Mouse (Mus musculus) stomach, embryonic 15.5 days (tissue): ENCODE measurements around the gene Sgcd. TPM values are rescaled to one million over a fixed set of nuclear protein-coding genes. Genes with fewer than 3 reads are reported as not detected.

Experiments
- ATAC-seq: fragments of 200-750 bp; cut with Nextera tagmentation; 2 replicates; pipeline ENCODE4 v1.8.0; 2017; ENCODE audit warnings: low read depth, moderate number of reproducible peaks, moderate TSS enrichment; ENCODE audit not compliant: insufficient read depth, low FRiP score
- H3K27ac ChIP-seq: fragments of 300-500 bp; sonication (generic); 2 replicates; pipeline ENCODE4 v1.5.1; 2015; ENCODE audit warnings: mild to moderate bottlenecking, inconsistent platforms
- H3K27me3 ChIP-seq: fragments of 300-500 bp; sonication (generic); replicated peaks from 2 replicates; pipeline ENCODE4 v1.6.1; 2015; ENCODE audit warnings: inconsistent platforms
- H3K36me3 ChIP-seq: fragments of 300-500 bp; sonication (generic); 2 replicates; pipeline ENCODE4 v1.6.1; 2015; ENCODE audit warnings: inconsistent platforms
- H3K4me1 ChIP-seq: fragments of 300-500 bp; sonication (generic); 2 replicates; pipeline ENCODE4 v1.6.1; 2015; ENCODE audit warnings: inconsistent platforms
- H3K4me2 ChIP-seq: fragments of 300-500 bp; sonication (generic); 2 replicates; pipeline ENCODE4 v1.6.1; 2015; ENCODE audit warnings: mild to moderate bottlenecking, inconsistent platforms
- H3K4me3 ChIP-seq: fragments of 300-500 bp; sonication (generic); replicated peaks from 2 replicates; pipeline ENCODE4 v1.5.1; 2015; ENCODE audit warnings: inconsistent platforms
- H3K9ac ChIP-seq: fragments of 300-500 bp; sonication (generic); 2 replicates; pipeline ENCODE4 v1.6.1; 2015; ENCODE audit warnings: inconsistent platforms
- H3K9me3 ChIP-seq: fragments of 300-500 bp; sonication (generic); 2 replicates; pipeline ENCODE4 v1.6.1; 2016; ENCODE audit warnings: inconsistent platforms
- WGBS: fragments of 180-500 bp; shearing (Covaris S2); methylation state at CpG from one replicate; pipeline ENCODE4 v1.1.7; 2015; 5-methylcytosine and 5-hydroxymethylcytosine counted together
- polyA plus RNA-seq: library from polyadenylated mRNA; unstranded; fragments of >200 nt; fragmentation: Nextera tagmentation; extraction: Ambion mirVana; gene quantifications from 2 replicates; pipeline ENCODE4 v1.2.1, GENCODE M21; 2015

Sgcd gene
- polyA plus RNA-seq, 1 experiment from 2014 or later = 4.3 TPM

DNA sequence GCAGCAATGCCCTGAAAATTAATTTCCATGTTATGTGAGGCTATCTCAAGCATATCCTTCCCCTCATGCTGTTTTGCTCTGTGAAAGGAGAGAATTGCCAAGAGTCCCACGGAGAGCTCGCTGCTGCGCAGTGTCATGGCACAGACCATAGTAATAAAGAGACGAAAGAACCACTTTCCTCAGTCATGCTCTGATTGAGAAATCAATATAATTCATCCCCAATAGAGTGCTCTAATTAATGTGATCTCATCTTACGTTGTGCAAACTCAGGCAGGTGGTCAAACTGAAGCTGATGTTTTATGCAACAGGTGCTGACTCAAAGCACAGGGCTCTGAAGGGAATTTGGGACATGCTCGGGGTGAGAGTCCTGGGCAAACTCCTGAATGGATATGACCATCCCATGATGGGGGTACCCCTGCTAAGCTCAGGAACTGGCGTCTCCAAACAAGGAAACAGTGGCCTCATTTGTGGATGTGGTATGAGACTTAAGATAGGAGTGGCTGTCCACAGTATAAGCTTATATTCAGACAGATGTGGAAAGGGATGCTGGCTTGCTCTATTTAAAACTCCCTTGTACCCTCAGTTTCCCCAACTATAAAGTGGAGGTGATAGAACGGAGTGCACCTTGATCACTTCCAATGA lies 740.9 kb downstream of the Sgcd start:
- Histone ChIP-seq H3K27me3 (no peaks in the 10 kb centered on the region), H3K4me3 (no peak overlapping the region), H3K4me1 (no peaks in the 10 kb centered on the region), H3K36me3 (no peaks in the 10 kb centered on the region), H3K9me3 (no peaks in the 10 kb centered on the region), H3K9ac (no peak overlapping the region), H3K4me2 (no peak overlapping the region), H3K27ac (no peak overlapping the region)
- WGBS = 86% methylated on average over 8 of the region's 8 CpGs
- ATAC-seq = no peak

DNA sequence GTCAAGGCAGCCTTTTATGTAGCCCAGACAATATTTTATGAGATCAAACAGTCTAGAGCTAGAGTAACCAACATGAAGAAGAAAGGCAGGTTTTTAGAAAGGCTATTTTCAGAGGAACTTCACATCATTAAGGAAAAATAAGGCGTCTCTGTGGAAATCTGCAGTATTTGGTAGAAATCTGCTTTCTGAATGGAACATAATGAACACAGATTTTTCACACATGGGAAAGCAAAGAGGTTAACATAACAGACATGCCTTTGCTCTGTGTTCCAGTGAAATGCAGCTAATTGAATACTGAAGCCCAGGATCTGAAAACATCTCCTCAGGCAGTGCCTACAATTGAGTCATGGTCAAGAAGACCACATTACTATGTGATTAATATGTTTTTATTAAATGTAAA lies 746.4 kb downstream of the Sgcd start:
- H3K4me2 ChIP-seq = no peak overlapping the region
- H3K9ac ChIP-seq = no peak overlapping the region
- 84% methylated on average over 1 of the region's 1 CpGs for WGBS
- H3K27ac ChIP-seq = no peak overlapping the region
- ATAC-seq = no peak
- H3K9me3 ChIP-seq = no peaks in the 10 kb centered on the region
- H3K36me3 ChIP-seq = no peaks in the 10 kb centered on the region
- H3K4me3 ChIP-seq = no peak overlapping the region
- H3K4me1 ChIP-seq = no peaks in the 10 kb centered on the region
- H3K27me3 ChIP-seq = no peaks in the 10 kb centered on the region

DNA sequence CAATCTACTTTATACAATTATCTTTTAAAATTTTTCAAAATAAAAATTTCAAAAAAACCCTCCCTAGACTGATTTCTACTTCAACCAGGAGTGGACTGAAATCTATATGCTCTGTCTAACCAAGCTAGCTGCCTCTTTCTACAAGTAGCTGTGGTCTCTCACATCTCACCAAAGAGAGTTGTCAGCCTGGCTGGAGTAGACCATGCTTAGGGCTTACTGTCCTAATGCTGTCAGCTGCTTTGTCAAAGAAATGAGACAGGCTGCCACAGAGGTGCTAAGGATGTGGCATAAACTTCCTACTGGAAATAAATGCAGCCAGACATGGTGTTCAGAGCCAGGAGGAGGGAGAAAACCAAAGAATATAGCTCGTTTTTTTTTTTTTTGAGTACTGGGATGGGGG lies 760.5 kb downstream of the Sgcd start:
- no peaks in the 10 kb centered on the region for H3K9me3 ChIP-seq
- no peak overlapping the region for H3K27ac ChIP-seq
- ATAC-seq = no peak
- no peak overlapping the region for H3K9ac ChIP-seq
- no peak overlapping the region for H3K4me3 ChIP-seq
- 57% methylated on average over 1 of the region's 1 CpGs for WGBS
- no peaks in the 10 kb centered on the region for H3K4me1 ChIP-seq
- no peaks in the 10 kb centered on the region for H3K27me3 ChIP-seq
- no peaks in the 10 kb centered on the region for H3K36me3 ChIP-seq
- no peak overlapping the region for H3K4me2 ChIP-seq

DNA sequence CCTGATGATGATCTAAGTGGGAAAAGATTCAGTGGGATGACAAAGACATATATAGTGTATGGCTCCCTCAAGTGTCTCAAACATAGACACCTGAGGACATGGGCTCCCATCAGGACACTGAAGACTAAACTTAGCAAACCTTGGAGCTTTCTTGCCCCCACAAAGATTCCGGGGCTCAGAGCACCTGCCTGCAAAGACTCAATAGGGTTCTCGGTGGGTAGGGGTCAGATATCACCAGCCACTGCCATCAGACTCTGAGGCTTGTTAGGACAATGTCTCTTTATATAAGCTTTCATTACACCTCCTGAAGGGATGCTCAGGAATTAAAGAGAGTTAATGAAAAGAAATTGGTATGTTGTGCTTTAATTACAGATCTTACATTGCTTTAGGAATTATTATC lies 764.6 kb downstream of the Sgcd start:
- Histone ChIP-seq H3K4me2 (no peak overlapping the region), H3K27ac (no peak overlapping the region), H3K36me3 (no peaks in the 10 kb centered on the region), H3K4me1 (no peaks in the 10 kb centered on the region), H3K9ac (no peak overlapping the region), H3K4me3 (no peak overlapping the region), H3K27me3 (no peaks in the 10 kb centered on the region), H3K9me3 (no peaks in the 10 kb centered on the region)
- 85% methylated on average over 2 of the region's 2 CpGs for WGBS
- ATAC-seq = no peak

DNA sequence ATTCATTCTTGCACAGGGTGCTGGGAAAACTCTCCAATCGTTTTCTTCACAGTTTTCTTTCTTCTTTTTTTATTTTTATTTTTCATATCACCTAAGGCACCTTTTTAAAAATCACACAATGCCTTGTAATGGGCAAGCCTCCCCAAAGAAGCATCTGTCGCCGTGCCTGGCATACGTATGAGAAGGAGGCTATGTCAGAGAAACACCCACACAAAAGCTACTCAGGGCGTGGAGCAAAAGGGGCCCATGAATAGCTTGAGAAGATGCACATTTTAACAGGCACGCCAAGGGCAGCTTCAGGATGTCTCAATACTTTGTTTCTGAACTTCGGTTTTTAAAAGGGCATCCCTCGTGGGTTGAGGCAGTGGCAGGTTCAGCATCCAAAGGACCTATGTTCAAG lies 777.2 kb downstream of the Sgcd start:
- H3K36me3 ChIP-seq = no peaks in the 10 kb centered on the region
- H3K4me3 ChIP-seq = no peak overlapping the region
- H3K27ac ChIP-seq = no peak overlapping the region
- H3K27me3 ChIP-seq = no peaks in the 10 kb centered on the region
- H3K9ac ChIP-seq = no peak overlapping the region
- ATAC-seq = no peak
- no peaks in the 10 kb centered on the region for H3K4me1 ChIP-seq
- no peak overlapping the region for H3K4me2 ChIP-seq
- no peaks in the 10 kb centered on the region for H3K9me3 ChIP-seq
- 76% methylated on average over 8 of the region's 8 CpGs for WGBS

DNA sequence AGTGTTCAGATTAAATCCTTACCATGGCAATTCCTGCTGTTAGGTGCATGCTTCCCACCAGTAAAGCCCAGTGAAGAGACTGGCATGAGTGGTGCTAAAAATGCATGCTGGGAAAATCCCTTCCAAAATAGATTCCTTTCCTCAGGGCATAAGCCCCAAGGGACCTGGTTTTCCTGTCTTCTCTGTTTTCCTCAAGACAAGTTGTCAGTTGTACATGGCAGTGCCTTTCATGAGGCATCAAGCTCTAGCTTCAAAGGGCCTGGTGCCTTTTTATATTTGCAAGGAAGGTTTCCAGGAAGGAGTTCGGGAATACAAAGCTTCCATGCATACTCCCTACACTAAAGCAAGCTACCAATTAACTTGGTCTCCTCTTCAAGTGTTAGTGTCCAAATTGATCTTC lies 782.3 kb downstream of the Sgcd start:
- Histone ChIP-seq H3K27ac (no peak overlapping the region), H3K9me3 (no peaks in the 10 kb centered on the region), H3K27me3 (no peaks in the 10 kb centered on the region), H3K9ac (no peak overlapping the region), H3K36me3 (no peaks in the 10 kb centered on the region), H3K4me1 (no peaks in the 10 kb centered on the region), H3K4me3 (no peak overlapping the region), H3K4me2 (no peak overlapping the region)
- 73% methylated on average over 1 of the region's 1 CpGs for WGBS
- no peak for ATAC-seq

DNA sequence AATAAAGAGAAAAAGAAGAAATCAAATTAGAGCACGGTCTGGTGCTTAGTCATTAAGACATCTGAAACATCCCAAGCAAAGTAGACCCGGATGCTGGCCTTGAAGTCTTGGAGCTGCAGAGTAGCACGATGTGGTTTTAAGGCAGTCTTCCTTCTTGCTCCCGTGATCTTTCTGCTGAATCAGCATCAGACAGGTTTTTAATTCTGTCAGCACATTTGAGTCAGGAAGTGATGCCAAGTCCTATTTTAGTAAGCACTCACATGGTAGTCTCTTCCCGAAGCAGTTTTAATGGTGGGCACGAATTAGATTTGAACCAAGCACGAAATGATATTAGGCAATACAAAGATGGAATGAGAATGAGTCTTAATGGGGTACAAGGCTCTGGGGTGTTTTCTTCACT lies 789.7 kb downstream of the Sgcd start:
- Histone ChIP-seq H3K4me1 (no peaks in the 10 kb centered on the region), H3K9me3 (no peaks in the 10 kb centered on the region), H3K36me3 (no peaks in the 10 kb centered on the region), H3K27ac (no peak overlapping the region), H3K4me2 (no peak overlapping the region), H3K9ac (no peak overlapping the region), H3K27me3 (no peaks in the 10 kb centered on the region), H3K4me3 (no peak overlapping the region)
- WGBS = 85% methylated on average over 7 of the region's 7 CpGs
- no peak for ATAC-seq

DNA sequence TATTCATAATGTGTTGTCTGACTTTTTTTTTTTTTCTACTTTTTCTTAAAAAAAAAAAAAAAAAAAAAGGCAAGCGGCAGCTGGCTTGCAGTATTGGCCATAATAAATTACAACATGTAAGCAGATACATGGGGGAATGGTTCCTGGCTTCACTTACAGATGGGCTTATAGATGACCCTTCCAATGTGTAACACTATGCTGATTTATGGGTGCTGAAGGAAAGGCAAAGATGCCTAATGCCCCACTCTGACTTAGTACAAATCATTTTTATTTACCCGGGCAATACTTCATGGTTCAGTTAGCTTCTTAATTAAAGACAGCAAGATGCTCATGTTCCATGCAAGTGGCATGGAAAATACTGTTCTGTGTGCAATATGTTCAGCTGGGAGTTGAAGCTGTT lies 800.2 kb downstream of the Sgcd start:
- no peak overlapping the region for H3K4me3 ChIP-seq
- H3K27me3 ChIP-seq = no peaks in the 10 kb centered on the region
- H3K36me3 ChIP-seq = no peaks in the 10 kb centered on the region
- no peak overlapping the region for H3K27ac ChIP-seq
- H3K4me2 ChIP-seq = no peak overlapping the region
- H3K9ac ChIP-seq = no peak overlapping the region
- no peaks in the 10 kb centered on the region for H3K9me3 ChIP-seq
- no peak for ATAC-seq
- 56% methylated on average over 2 of the region's 2 CpGs for WGBS
- H3K4me1 ChIP-seq = no peaks in the 10 kb centered on the region

DNA sequence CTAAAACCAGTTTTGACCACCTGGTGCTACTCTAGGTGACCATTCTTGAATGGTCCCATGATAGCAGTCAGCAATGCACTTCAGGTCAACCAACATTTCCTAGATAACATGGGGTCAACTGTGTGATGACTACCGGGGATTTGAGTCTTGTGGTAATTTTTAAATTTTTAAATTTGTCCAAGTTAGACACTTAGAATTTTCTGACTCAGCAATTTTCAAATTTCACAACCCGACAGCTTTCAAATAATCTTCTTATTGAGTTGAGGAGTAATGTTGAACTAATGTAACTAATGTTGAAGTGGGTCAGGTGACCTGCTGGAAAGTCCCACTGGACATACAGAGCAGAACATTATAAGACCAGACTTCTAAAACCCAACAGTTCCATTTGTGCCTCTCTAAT lies 813.8 kb downstream of the Sgcd start:
- H3K4me3 ChIP-seq = no peak overlapping the region

DNA sequence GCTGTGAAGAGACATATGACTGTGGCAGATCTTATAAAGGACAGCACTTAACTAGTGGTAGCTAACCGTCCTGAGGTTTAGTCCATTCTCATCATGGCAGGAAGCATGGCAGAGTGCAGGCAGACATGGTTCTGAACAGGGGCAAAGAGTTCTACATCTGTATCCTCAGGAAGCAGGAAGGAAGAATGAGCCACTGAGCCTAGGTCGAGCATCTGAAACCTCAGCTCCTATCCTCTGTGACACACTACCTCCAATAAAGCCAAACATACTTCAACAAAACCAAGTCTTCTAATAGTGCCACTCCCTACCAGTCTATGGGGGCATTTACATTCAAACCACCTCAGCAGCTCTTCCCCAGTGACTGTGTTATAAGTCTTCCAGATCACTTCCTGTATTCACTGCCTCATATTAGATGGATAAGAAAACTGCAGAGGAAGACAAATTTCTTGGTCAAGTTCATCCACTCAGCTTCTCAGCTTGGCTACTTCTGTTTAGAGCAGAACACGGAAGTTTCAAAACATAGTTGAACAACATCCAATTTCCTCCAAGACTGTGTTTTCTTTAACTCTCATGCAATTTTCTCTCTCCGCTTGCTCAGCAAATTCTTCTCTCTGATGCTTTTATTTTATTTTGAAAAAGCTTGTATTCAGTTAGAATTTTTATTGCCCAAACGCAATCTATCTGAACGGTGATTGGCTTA lies 817.7 kb downstream of the Sgcd start:
- WGBS = 67% methylated on average over 6 of the region's 6 CpGs
- Histone ChIP-seq H3K27me3 (no peaks in the 10 kb centered on the region), H3K36me3 (no peaks in the 10 kb centered on the region), H3K27ac (no peak overlapping the region), H3K4me1 (no peaks in the 10 kb centered on the region), H3K9me3 (no peaks in the 10 kb centered on the region), H3K9ac (no peak overlapping the region), H3K4me2 (no peak overlapping the region), H3K4me3 (no peak overlapping the region)
- no peak for ATAC-seq

More for the DNA sequence above, 813.8 kb downstream of the Sgcd start:
- H3K27me3 ChIP-seq = no peaks in the 10 kb centered on the region
- no peak overlapping the region for H3K9ac ChIP-seq
- H3K27ac ChIP-seq = no peak overlapping the region
- H3K9me3 ChIP-seq = no peaks in the 10 kb centered on the region
- ATAC-seq = no peak
- H3K36me3 ChIP-seq = no peaks in the 10 kb centered on the region
- 85% methylated on average over 2 of the region's 2 CpGs for WGBS
- H3K4me2 ChIP-seq = no peak overlapping the region
- no peaks in the 10 kb centered on the region for H3K4me1 ChIP-seq

DNA sequence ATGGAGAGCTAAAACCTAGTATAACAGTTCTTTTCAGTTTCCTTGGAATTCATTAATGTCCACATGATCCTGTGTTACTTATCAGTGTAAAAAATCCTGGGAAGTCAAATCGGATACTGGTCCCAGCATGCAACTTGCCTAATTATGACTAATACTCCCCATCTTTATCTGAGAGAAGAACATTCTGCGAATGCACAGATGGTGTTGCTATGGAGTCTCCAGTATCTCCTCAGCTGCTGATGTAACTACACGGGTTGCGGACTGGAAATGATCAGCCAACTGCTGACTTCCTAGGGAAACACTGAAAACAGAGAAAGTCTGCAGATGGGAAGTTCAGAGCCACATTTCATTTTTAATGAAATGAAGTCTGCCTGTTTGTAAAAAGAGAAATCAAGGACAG lies 821.4 kb downstream of the Sgcd start:
- WGBS = 83% methylated on average over 4 of the region's 4 CpGs
- Histone ChIP-seq H3K36me3 (no peaks in the 10 kb centered on the region), H3K27ac (no peak overlapping the region), H3K9me3 (no peaks in the 10 kb centered on the region), H3K27me3 (no peaks in the 10 kb centered on the region), H3K9ac (no peak overlapping the region), H3K4me1 (no peaks in the 10 kb centered on the region), H3K4me3 (no peak overlapping the region), H3K4me2 (no peak overlapping the region)
- ATAC-seq = no peak

DNA sequence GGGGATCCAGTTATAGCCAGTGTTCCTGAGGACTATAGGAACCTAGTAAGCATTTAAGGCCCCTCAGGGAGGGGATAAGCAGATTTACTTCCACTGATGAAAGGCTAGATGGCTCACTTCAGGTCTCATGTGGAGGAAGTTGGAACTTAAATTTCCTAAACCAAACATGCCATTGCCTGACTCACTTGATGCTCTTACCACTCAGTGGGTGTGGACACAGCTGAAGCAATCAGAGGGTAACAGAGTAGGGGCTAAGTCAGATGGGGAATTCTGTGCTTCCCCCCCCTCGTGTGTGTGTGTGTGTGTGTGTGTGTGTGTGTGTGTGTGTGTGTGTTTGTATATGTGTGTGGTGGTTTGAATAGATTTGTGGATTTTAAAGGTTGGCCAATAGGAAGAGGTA lies 830.7 kb downstream of the Sgcd start:
- no peaks in the 10 kb centered on the region for H3K9me3 ChIP-seq
- WGBS = 67% methylated on average over 1 of the region's 1 CpGs
- H3K27me3 ChIP-seq = no peaks in the 10 kb centered on the region
- no peak overlapping the region for H3K4me3 ChIP-seq
- no peak for ATAC-seq
- no peaks in the 10 kb centered on the region for H3K36me3 ChIP-seq
- H3K4me2 ChIP-seq = no peak overlapping the region
- H3K9ac ChIP-seq = no peak overlapping the region
- no peaks in the 10 kb centered on the region for H3K4me1 ChIP-seq
- no peak overlapping the region for H3K27ac ChIP-seq
